Mouse (Mus musculus) stomach, postnatal 0 days (tissue): ENCODE data around the gene Serpina10. TPM values are rescaled to one million over a fixed set of nuclear protein-coding genes. Genes with fewer than 3 reads are reported as not detected.
"Not testable (repeated sequence)": the region's sequence is repeated elsewhere in the genome, so short reads cannot be mapped to it uniquely, and the experiment has no call there.

Experiments
- ATAC-seq: fragments of 200-750 bp; cut with Nextera tagmentation; 2 replicates; pipeline ENCODE4 v1.8.0; 2017; ENCODE audit not compliant: low FRiP score, low TSS enrichment
- DNase-seq: peaks from one replicate; pipeline ENCODE4 v3.0.0-alpha.2; 2016; ENCODE audit warnings: low spot score
- H3K27ac ChIP-seq: fragments of 300-500 bp; sonication (generic); replicated peaks from 2 replicates; pipeline ENCODE4 v1.5.1; 2014; ENCODE audit warnings: mild to moderate bottlenecking, control low read depth
- H3K27me3 ChIP-seq: fragments of 300-500 bp; sonication (generic); 2 replicates; pipeline ENCODE4 v1.6.1; 2014; ENCODE audit warnings: low read length; ENCODE audit not compliant: control insufficient read depth, insufficient read depth
- H3K36me3 ChIP-seq: fragments of 300-500 bp; sonication (generic); 2 replicates; pipeline ENCODE4 v1.6.1; 2014; ENCODE audit warnings: low read length, mixed read lengths; ENCODE audit not compliant: control insufficient read depth, insufficient read depth
- H3K4me1 ChIP-seq: fragments of 300-500 bp; sonication (generic); replicated peaks from 2 replicates; pipeline ENCODE4 v1.6.1; 2014; ENCODE audit warnings: antibody characterized with exemption; ENCODE audit not compliant: control insufficient read depth, insufficient read depth
- H3K4me2 ChIP-seq: fragments of 300-500 bp; sonication (generic); replicated peaks from 2 replicates; pipeline ENCODE4 v1.6.1; 2014; ENCODE audit warnings: low read depth, mild to moderate bottlenecking, control low read depth, moderate library complexity
- H3K4me3 ChIP-seq: fragments of 300-500 bp; sonication (generic); 2 replicates; pipeline ENCODE4 v1.5.1; 2014; ENCODE audit warnings: low read depth, low read length, control low read depth
- H3K9ac ChIP-seq: fragments of 300-500 bp; sonication (generic); 2 replicates; pipeline ENCODE4 v1.6.1; 2014; ENCODE audit warnings: mild to moderate bottlenecking, low read length, control low read depth, mixed read lengths
- H3K9me3 ChIP-seq: fragments of 300-500 bp; sonication (generic); 2 replicates; pipeline ENCODE4 v1.6.1; 2016; ENCODE audit warnings: low read length; ENCODE audit not compliant: control insufficient read depth
- CTCF ChIP-seq: IDR thresholded peaks from 2 replicates; pipeline ENCODE4 v1.5.1; 2016; ENCODE audit warnings: antibody characterized with exemption, low read depth, mild to moderate bottlenecking, moderate library complexity
- EP300 ChIP-seq: optimal IDR thresholded peaks from 2 replicates; pipeline ENCODE3; 2016; ENCODE audit warnings: antibody characterized with exemption
- WGBS: fragments of 180-500 bp; shearing (Covaris S2); extraction: QIAGEN DNeasy Blood & Tissue Kit; methylation state at CpG from one replicate; pipeline ENCODE4 v1.1.7; 2014; 5-methylcytosine and 5-hydroxymethylcytosine counted together
- polyA plus RNA-seq: library from polyadenylated mRNA; unstranded; fragments of >200 nt; fragmentation: Nextera tagmentation; extraction: Ambion mirVana; gene quantifications from 2 replicates; pipeline ENCODE4 v1.2.1, GENCODE M21; 2015

Gene Serpina10
- polyA plus RNA-seq, 1 experiment from 2014 or later = 0.10 TPM

DNA sequence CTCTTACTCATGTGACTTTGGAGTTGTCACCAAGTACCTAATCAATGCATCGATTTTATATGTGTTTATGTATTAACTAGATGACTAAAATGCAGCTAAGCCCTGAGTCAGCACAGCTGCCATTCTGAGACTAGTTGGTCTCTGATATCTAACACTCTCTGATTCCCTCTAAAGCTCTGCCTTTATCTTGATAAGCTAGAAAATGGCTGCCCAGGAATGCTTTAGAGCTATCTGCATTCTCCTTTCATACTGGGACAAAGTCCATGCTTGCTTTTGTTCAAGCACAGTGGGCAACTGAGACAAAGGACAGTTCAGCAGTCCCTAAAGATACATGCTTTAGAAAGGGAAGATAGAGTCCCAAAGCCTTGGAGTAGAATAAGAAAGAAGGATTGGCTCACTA lies 16.1 kb downstream of the Serpina10 start:
- WGBS = 66% methylated on average over 1 of the region's 1 CpGs

GRCm38 (mm10) chr12:103601839-103602238 lies 29.4 kb downstream of the Serpina10 start:
- 85% methylated on average over 3 of the region's 3 CpGs for WGBS
- Histone ChIP-seq H3K4me3 (no peak overlapping the region), H3K4me1 (no peaks in the 10 kb centered on the region), H3K9me3 (no peaks in the 10 kb centered on the region), H3K4me2 (no peak overlapping the region), H3K27ac (no peak overlapping the region), H3K36me3 (no peaks in the 10 kb centered on the region), H3K9ac (no peak overlapping the region), H3K27me3 (no peaks in the 10 kb centered on the region)
- DNase-seq (no peak), ATAC-seq (no peak)
- TF ChIP-seq CTCF (no peak), EP300 (no peak)

More for the DNA sequence above, 16.1 kb downstream of the Serpina10 start:
- Histone ChIP-seq H3K9ac (no peak overlapping the region), H3K4me1 (no peaks in the 10 kb centered on the region), H3K27me3 (no peaks in the 10 kb centered on the region), H3K27ac (no peak overlapping the region), H3K36me3 (no peaks in the 10 kb centered on the region), H3K4me2 (no peak overlapping the region), H3K4me3 (no peak overlapping the region), H3K9me3 (no peaks in the 10 kb centered on the region)
- TF ChIP-seq EP300 (no peak), CTCF (no peak)
- ATAC-seq = no peak
- DNase-seq = no peak

GRCm38 (mm10) chr12:103600364-103600763 lies 30.9 kb downstream of the Serpina10 start:
- Histone ChIP-seq H3K27me3 (no peaks in the 10 kb centered on the region), H3K4me2 (no peak overlapping the region), H3K4me1 (no peaks in the 10 kb centered on the region), H3K9me3 (no peaks in the 10 kb centered on the region), H3K27ac (no peak overlapping the region), H3K4me3 (no peak overlapping the region), H3K36me3 (no peaks in the 10 kb centered on the region), H3K9ac (no peak overlapping the region)
- TF ChIP-seq CTCF (no peak), EP300 (no peak)
- ATAC-seq = no peak
- DNase-seq = no peak
- 54% methylated on average over 3 of the region's 3 CpGs for WGBS

- H3K4me2 ChIP-seq = no peak overlapping the region
- no peaks in the 10 kb centered on the region for H3K9me3 ChIP-seq
- H3K9ac ChIP-seq = no peak overlapping the region
- peak; percentile 77 for ATAC-seq
- no peak overlapping the region for H3K27ac ChIP-seq
- H3K4me3 ChIP-seq = no peak overlapping the region
- H3K4me1 ChIP-seq = no peaks in the 10 kb centered on the region
- H3K36me3 ChIP-seq = no peaks in the 10 kb centered on the region
- TF ChIP-seq CTCF (no peak), EP300 (no peak)
- 40% methylated on average over 2 of the region's 2 CpGs for WGBS
- DNase-seq = peak; percentile 61
- H3K27me3 ChIP-seq = no peaks in the 10 kb centered on the region
Measured at GRCm38 (mm10) chr12:103598411-103598810, 32.8 kb downstream of the Serpina10 start.

DNA sequence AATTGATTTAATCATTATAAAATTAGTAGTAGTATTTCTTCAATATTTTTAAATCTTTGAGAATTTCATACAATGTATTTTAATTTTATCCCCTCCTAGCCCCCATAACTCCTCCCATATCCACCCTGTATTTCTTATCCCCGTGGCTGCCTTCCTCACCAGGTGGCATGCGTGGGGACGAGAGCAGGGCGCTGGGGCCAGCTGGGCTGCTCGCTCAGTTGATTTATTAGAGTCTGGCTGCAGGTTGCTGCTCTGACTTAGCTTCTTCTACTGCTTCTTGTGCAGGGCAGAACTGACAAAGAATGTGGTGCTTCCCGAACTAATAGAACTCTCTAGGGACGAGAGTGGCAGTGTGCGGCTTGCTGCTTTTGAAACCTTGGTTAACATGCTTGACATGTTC lies 47.5 kb downstream of the Serpina10 start:
- DNase-seq = no peak
- H3K9me3 ChIP-seq = no peaks in the 10 kb centered on the region
- 76% methylated on average over 8 of the region's 8 CpGs for WGBS
- no peaks in the 10 kb centered on the region for H3K27me3 ChIP-seq
- H3K4me2 ChIP-seq = no peak overlapping the region
- TF ChIP-seq CTCF (no peak), EP300 (no peak)
- ATAC-seq = no peak
- H3K4me3 ChIP-seq = no peak overlapping the region
- no peak overlapping the region for H3K27ac ChIP-seq
- no peak overlapping the region for H3K9ac ChIP-seq
- H3K4me1 ChIP-seq = no peaks in the 10 kb centered on the region
- H3K36me3 ChIP-seq = no peaks in the 10 kb centered on the region

DNA sequence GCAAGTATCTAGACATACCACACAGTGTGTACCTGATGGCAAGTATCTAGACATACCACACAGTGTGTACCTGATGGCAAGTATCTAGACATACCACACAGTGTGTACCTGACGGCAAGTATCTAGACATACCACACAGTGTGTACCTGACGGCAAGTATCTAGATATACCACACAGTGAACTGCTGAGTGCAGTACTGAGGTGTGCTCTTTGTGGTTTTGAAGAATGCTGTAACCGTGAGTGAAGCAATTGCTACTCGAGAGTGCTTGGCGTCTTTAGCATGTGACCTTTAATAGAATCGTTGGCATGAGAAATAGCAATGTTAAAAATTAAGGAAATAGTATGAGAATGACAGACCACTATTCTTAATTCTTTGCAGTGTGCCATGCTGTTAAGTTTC lies 53.1 kb downstream of the Serpina10 start:
- H3K9ac ChIP-seq, H3K4me1 ChIP-seq, H3K4me2 ChIP-seq, H3K27me3 ChIP-seq, H3K27ac ChIP-seq, DNase-seq, H3K9me3 ChIP-seq, ATAC-seq, H3K4me3 ChIP-seq, H3K36me3 ChIP-seq: not testable (repeated sequence)
- 90% methylated on average over 6 of the region's 6 CpGs for WGBS
